Mouse (Mus musculus): Measurements from ENCODE around the gene Tada2b. TPM values are rescaled to one million over a fixed set of nuclear protein-coding genes. Genes with fewer than 3 reads are reported as not detected.

Tada2b gene
- polyA plus RNA-seq (2014; fragmentation: Nextera tagmentation; extraction: Ambion mirVana) = 5.3 and 5.4 TPM in 2 replicates

- Histone ChIP-seq H3K36me3 (ENCODE audit: control insufficient read depth, insufficient read depth, low read length) (no peaks in the 10 kb centered on the region), H3K4me1 (ENCODE audit: control insufficient read depth, insufficient read depth, low read length) (peaks cover 27% of the 10 kb centered on the region), H3K9ac (replicated peaks; ENCODE audit: low read depth, low read length) (peak within 1 kb of the TSS; percentile 86), H3K9me3 (ENCODE audit: control insufficient read depth, low read length) (no peaks in the 10 kb centered on the region), H3K4me2 (ENCODE audit: low read depth, low read length) (peak within 1 kb of the TSS; percentile 91), H3K4me3 (ENCODE audit: low read depth, low read length) (peak within 1 kb of the TSS; percentile 89), H3K27me3 (ENCODE audit: control insufficient read depth, insufficient read depth, low read length) (no peaks in the 10 kb centered on the region), H3K27ac (ENCODE audit: low read depth, low read length) (peak within 1 kb of the TSS; percentile 67)
- under 1% methylated on average over 75 of the region's 97 CpGs for WGBS
- peak; percentile 97 for ATAC-seq (ENCODE audit: low read depth)
Observed at GRCm38 (mm10) chr5:36484171-36484990, at the start of gene Tada2b, which contains the start of gene Ccdc96. TSS of gene Tada2b (minus strand) at chr5:36484285. TSS of gene Ccdc96 (plus strand) at chr5:36484588.

GRCm38 (mm10) chr5:36530129-36530751, 46.2 kb upstream of the Tada2b start:
- H3K27ac ChIP-seq (ENCODE audit: low read depth, low read length) = peak overlapping the region; percentile 83
- peak overlapping the region; percentile 83 for H3K9ac ChIP-seq (replicated peaks; ENCODE audit: low read depth, low read length)
- H3K4me2 ChIP-seq (ENCODE audit: low read depth, low read length) = peak overlapping the region; percentile 58
- 0% methylated on average over 28 of the region's 28 CpGs for WGBS
- H3K36me3 ChIP-seq (ENCODE audit: control insufficient read depth, insufficient read depth, low read length) = no peaks in the 10 kb centered on the region
- ATAC-seq (ENCODE audit: low read depth) = peak; percentile 98
- H3K4me1 ChIP-seq (ENCODE audit: control insufficient read depth, insufficient read depth, low read length) = peaks cover 20% of the 10 kb centered on the region
- H3K4me3 ChIP-seq (ENCODE audit: low read depth, low read length) = peak overlapping the region; percentile 83
- H3K27me3 ChIP-seq (ENCODE audit: control insufficient read depth, insufficient read depth, low read length) = no peaks in the 10 kb centered on the region
- no peaks in the 10 kb centered on the region for H3K9me3 ChIP-seq (ENCODE audit: control insufficient read depth, low read length)

GRCm38 (mm10) chr5:36529698-36530097, 45.6 kb upstream of the Tada2b start:
- WGBS = 10% methylated on average over 5 of the region's 5 CpGs
- H3K9ac ChIP-seq (replicated peaks; ENCODE audit: low read depth, low read length) = peak overlapping the region; percentile 83
- ATAC-seq (ENCODE audit: low read depth) = peak; percentile 5; the same call in 1 of the 2 replicates

GRCm38 (mm10) chr5:36526921-36527320, 42.8 kb upstream of the Tada2b start:
- ATAC-seq (ENCODE audit: low read depth) = no peak
- WGBS = 88% methylated on average over 2 of the region's 2 CpGs
- peaks cover 20% of the 10 kb centered on the region for H3K4me1 ChIP-seq (ENCODE audit: control insufficient read depth, insufficient read depth, low read length)

More at GRCm38 (mm10) chr5:36529698-36530097, 45.6 kb upstream of the Tada2b start:
- H3K36me3 ChIP-seq (ENCODE audit: control insufficient read depth, insufficient read depth, low read length) = no peaks in the 10 kb centered on the region
- peak overlapping the region; percentile 58 for H3K4me2 ChIP-seq (ENCODE audit: low read depth, low read length)
- no peaks in the 10 kb centered on the region for H3K27me3 ChIP-seq (ENCODE audit: control insufficient read depth, insufficient read depth, low read length)
- H3K27ac ChIP-seq (ENCODE audit: low read depth, low read length) = no peak overlapping the region; the same call in 1 of the 2 replicates
- peaks cover 20% of the 10 kb centered on the region for H3K4me1 ChIP-seq (ENCODE audit: control insufficient read depth, insufficient read depth, low read length)
- peak overlapping the region; percentile 83 for H3K4me3 ChIP-seq (ENCODE audit: low read depth, low read length)
- no peaks in the 10 kb centered on the region for H3K9me3 ChIP-seq (ENCODE audit: control insufficient read depth, low read length)

GRCm38 (mm10) chr5:36526274-36526673, 42.2 kb upstream of the Tada2b start:
- peaks cover 10% of the 10 kb centered on the region for H3K36me3 ChIP-seq (ENCODE audit: control insufficient read depth, insufficient read depth, low read length)
- 87% methylated on average over 5 of the region's 5 CpGs for WGBS
- H3K9ac ChIP-seq (replicated peaks; ENCODE audit: low read depth, low read length) = no peak overlapping the region
- no peak for ATAC-seq (ENCODE audit: low read depth)
- no peak overlapping the region for H3K4me2 ChIP-seq (ENCODE audit: low read depth, low read length)
- H3K4me3 ChIP-seq (ENCODE audit: low read depth, low read length) = no peak overlapping the region
- no peaks in the 10 kb centered on the region for H3K27me3 ChIP-seq (ENCODE audit: control insufficient read depth, insufficient read depth, low read length)
- no peaks in the 10 kb centered on the region for H3K9me3 ChIP-seq (ENCODE audit: control insufficient read depth, low read length)
- peaks cover 20% of the 10 kb centered on the region for H3K4me1 ChIP-seq (ENCODE audit: control insufficient read depth, insufficient read depth, low read length)
- no peak overlapping the region for H3K27ac ChIP-seq (ENCODE audit: low read depth, low read length)

More at GRCm38 (mm10) chr5:36526921-36527320, 42.8 kb upstream of the Tada2b start:
- Histone ChIP-seq H3K27ac (ENCODE audit: low read depth, low read length) (no peak overlapping the region), H3K4me2 (ENCODE audit: low read depth, low read length) (no peak overlapping the region), H3K27me3 (ENCODE audit: control insufficient read depth, insufficient read depth, low read length) (no peaks in the 10 kb centered on the region), H3K36me3 (ENCODE audit: control insufficient read depth, insufficient read depth, low read length) (peaks cover 6% of the 10 kb centered on the region), H3K9me3 (ENCODE audit: control insufficient read depth, low read length) (no peaks in the 10 kb centered on the region), H3K9ac (replicated peaks; ENCODE audit: low read depth, low read length) (no peak overlapping the region), H3K4me3 (ENCODE audit: low read depth, low read length) (no peak overlapping the region)

- H3K27ac ChIP-seq (ENCODE audit: low read depth, low read length) = no peak overlapping the region
- ATAC-seq (ENCODE audit: low read depth) = no peak
- H3K36me3 ChIP-seq (ENCODE audit: control insufficient read depth, insufficient read depth, low read length) = peaks cover 10% of the 10 kb centered on the region
- H3K9me3 ChIP-seq (ENCODE audit: control insufficient read depth, low read length) = no peaks in the 10 kb centered on the region
- H3K27me3 ChIP-seq (ENCODE audit: control insufficient read depth, insufficient read depth, low read length) = no peaks in the 10 kb centered on the region
- no peak overlapping the region for H3K4me2 ChIP-seq (ENCODE audit: low read depth, low read length)
- no peak overlapping the region for H3K4me3 ChIP-seq (ENCODE audit: low read depth, low read length)
- no peak overlapping the region for H3K9ac ChIP-seq (replicated peaks; ENCODE audit: low read depth, low read length)
- H3K4me1 ChIP-seq (ENCODE audit: control insufficient read depth, insufficient read depth, low read length) = peaks cover 20% of the 10 kb centered on the region
- WGBS = 78% methylated on average over 2 of the region's 2 CpGs
Observed at GRCm38 (mm10) chr5:36525216-36525615, 41.1 kb upstream of the Tada2b start.

GRCm38 (mm10) chr5:36523219-36523703, 39.2 kb upstream of the Tada2b start:
- Histone ChIP-seq H3K4me2 (ENCODE audit: low read depth, low read length) (no peak overlapping the region), H3K27ac (ENCODE audit: low read depth, low read length) (no peak overlapping the region), H3K9ac (replicated peaks; ENCODE audit: low read depth, low read length) (no peak overlapping the region), H3K4me3 (ENCODE audit: low read depth, low read length) (no peak overlapping the region), H3K9me3 (ENCODE audit: control insufficient read depth, low read length) (no peaks in the 10 kb centered on the region), H3K4me1 (ENCODE audit: control insufficient read depth, insufficient read depth, low read length) (peaks cover 9% of the 10 kb centered on the region; the same call in 1 of the 2 replicates), H3K36me3 (ENCODE audit: control insufficient read depth, insufficient read depth, low read length) (peaks cover 23% of the 10 kb centered on the region), H3K27me3 (ENCODE audit: control insufficient read depth, insufficient read depth, low read length) (no peaks in the 10 kb centered on the region)
- 86% methylated on average over 5 of the region's 5 CpGs for WGBS
- no peak for ATAC-seq (ENCODE audit: low read depth)

- Histone ChIP-seq H3K36me3 (ENCODE audit: control insufficient read depth, insufficient read depth, low read length) (peaks cover 28% of the 10 kb centered on the region), H3K4me2 (ENCODE audit: low read depth, low read length) (no peak overlapping the region), H3K9me3 (ENCODE audit: control insufficient read depth, low read length) (no peaks in the 10 kb centered on the region), H3K27ac (ENCODE audit: low read depth, low read length) (no peak overlapping the region), H3K4me1 (ENCODE audit: control insufficient read depth, insufficient read depth, low read length) (peaks cover 6% of the 10 kb centered on the region; the same call in 1 of the 2 replicates), H3K27me3 (ENCODE audit: control insufficient read depth, insufficient read depth, low read length) (no peaks in the 10 kb centered on the region), H3K9ac (replicated peaks; ENCODE audit: low read depth, low read length) (no peak overlapping the region), H3K4me3 (ENCODE audit: low read depth, low read length) (no peak overlapping the region)
- ATAC-seq (ENCODE audit: low read depth) = no peak
- 67% methylated on average over 2 of the region's 2 CpGs for WGBS
Observed at GRCm38 (mm10) chr5:36522782-36523181, 38.7 kb upstream of the Tada2b start.

GRCm38 (mm10) chr5:36519751-36520150, 35.7 kb upstream of the Tada2b start:
- no peaks in the 10 kb centered on the region for H3K27me3 ChIP-seq (ENCODE audit: control insufficient read depth, insufficient read depth, low read length)
- no peaks in the 10 kb centered on the region for H3K9me3 ChIP-seq (ENCODE audit: control insufficient read depth, low read length)
- ATAC-seq (ENCODE audit: low read depth) = no peak
- no peak overlapping the region for H3K9ac ChIP-seq (replicated peaks; ENCODE audit: low read depth, low read length)
- no peaks in the 10 kb centered on the region for H3K4me1 ChIP-seq (ENCODE audit: control insufficient read depth, insufficient read depth, low read length)
- WGBS = 76% methylated on average over 3 of the region's 3 CpGs
- H3K4me2 ChIP-seq (ENCODE audit: low read depth, low read length) = no peak overlapping the region
- H3K36me3 ChIP-seq (ENCODE audit: control insufficient read depth, insufficient read depth, low read length) = peaks cover 49% of the 10 kb centered on the region
- H3K27ac ChIP-seq (ENCODE audit: low read depth, low read length) = no peak overlapping the region
- no peak overlapping the region for H3K4me3 ChIP-seq (ENCODE audit: low read depth, low read length)
